Mouse (Mus musculus): ENCODE results near the gene Tmem132e. TPM values are rescaled to one million over a fixed set of nuclear protein-coding genes. Genes with fewer than 3 reads are reported as not detected.

The Tmem132e gene
- total and polyA plus RNA-seq, 2 experiments, result 1.4 to 2.1 TPM

DNA sequence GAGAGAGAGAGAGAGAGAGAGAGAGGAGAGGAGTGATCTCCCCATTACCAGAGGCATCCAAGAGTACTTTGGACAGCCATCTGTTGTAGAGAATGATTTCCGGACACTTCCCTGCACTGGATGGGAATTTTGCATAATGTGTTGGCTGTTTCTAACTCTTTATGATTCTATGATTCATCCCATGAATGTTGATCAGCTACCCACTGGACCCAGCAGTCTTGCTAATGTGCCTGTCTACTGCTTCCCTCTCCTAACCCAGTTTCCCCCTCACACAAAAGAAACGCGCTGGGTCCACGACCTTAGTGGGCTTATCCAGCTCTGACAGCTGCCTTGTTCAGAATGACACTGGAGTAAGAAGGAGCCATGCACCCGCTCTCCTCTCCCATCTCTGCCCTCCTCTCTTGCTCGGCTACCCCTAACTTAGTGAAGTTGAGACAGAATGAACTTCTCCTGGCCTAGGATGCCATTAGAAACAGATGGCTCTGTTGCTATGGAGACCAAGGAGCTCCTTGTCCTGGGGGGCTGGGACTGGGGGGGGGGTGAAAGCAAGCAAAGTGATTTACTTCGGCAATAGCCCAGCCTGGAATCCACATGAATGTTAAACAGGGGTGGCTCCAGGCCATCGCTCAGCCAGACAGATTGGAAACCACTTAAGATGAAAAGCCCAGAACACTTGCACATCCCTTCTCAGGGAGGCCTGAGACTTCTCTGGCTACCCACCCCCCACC, 98.8 kb downstream of the Tmem132e start:
- H3K27ac ChIP-seq (replicated peaks; ENCODE audit: insufficient read depth, low read depth, low read length), result no peak overlapping the region
- no peak overlapping the region for H3K9ac ChIP-seq (ENCODE audit: low read depth, low read length)
- no peak overlapping the region for H3K4me3 ChIP-seq (ENCODE audit: insufficient read depth, low read depth, low read length)
- H3K36me3 ChIP-seq (ENCODE audit: control insufficient read depth, insufficient read depth, low read length), result no peaks in the 10 kb centered on the region
- TF ChIP-seq CTCF (IDR thresholded peaks at IDR 0.05; ENCODE audit: low read depth, low read length) (no peak), POLR2A (IDR thresholded peaks at IDR 0.05; ENCODE audit: extremely low read depth, insufficient read depth, low read length) (no peak)
- WGBS, result 72% methylated on average over 8 of the region's 8 CpGs
- H3K79me2 ChIP-seq (ENCODE audit: control insufficient read depth, insufficient read depth, low read length), result no peaks in the 10 kb centered on the region
- no peaks in the 10 kb centered on the region for H3K27me3 ChIP-seq (ENCODE audit: control insufficient read depth, insufficient read depth, low read length)
- DNase-seq (ENCODE audit: extremely low read depth, low read depth, low spot score), result no peak
- no peaks in the 10 kb centered on the region for H3K4me1 ChIP-seq (ENCODE audit: control insufficient read depth, insufficient read depth, low read length)

DNA sequence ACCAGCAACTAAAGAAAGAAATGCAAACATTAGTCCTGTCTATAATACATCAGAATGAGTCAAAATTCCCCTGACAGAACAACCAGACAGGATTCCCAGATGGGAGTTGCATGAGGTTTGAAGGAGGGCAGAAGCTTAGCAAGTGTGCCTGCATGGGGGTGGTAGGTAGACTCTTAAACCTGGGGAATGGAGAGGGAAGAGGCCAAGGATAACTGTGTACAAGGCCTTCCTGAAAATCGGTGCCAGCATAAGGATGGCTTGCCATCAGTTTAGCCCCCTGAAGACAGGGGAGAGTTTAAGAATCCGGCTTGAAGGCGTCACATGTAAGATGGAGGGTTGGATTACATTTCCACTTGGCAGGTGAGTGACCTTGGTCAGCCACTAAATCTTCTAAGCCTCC, 102.2 kb downstream of the Tmem132e start:
- 84% methylated on average over 3 of the region's 3 CpGs for WGBS
- H3K27ac ChIP-seq (replicated peaks; ENCODE audit: insufficient read depth, low read depth, low read length), result no peak overlapping the region
- H3K9ac ChIP-seq (ENCODE audit: low read depth, low read length), result no peak overlapping the region
- no peaks in the 10 kb centered on the region for H3K36me3 ChIP-seq (ENCODE audit: control insufficient read depth, insufficient read depth, low read length)
- H3K27me3 ChIP-seq (ENCODE audit: control insufficient read depth, insufficient read depth, low read length), result peaks cover 2% of the 10 kb centered on the region; the same call in 1 of the 2 replicates
- no peak for TF ChIP-seq POLR2A (IDR thresholded peaks at IDR 0.05; ENCODE audit: extremely low read depth, insufficient read depth, low read length)
- TF ChIP-seq CTCF (IDR thresholded peaks at IDR 0.05; ENCODE audit: low read depth, low read length), result no peak
- no peaks in the 10 kb centered on the region for H3K79me2 ChIP-seq (ENCODE audit: control insufficient read depth, insufficient read depth, low read length)
- DNase-seq (ENCODE audit: extremely low read depth, low read depth, low spot score), result no peak
- H3K4me1 ChIP-seq (ENCODE audit: control insufficient read depth, insufficient read depth, low read length), result no peaks in the 10 kb centered on the region
- no peak overlapping the region for H3K4me3 ChIP-seq (ENCODE audit: insufficient read depth, low read depth, low read length)

Other genes with a start within 250 kb of the Tmem132e start
- 1.1 TPM in 1 of 2 replicates, not detected in the other for gene Ccl1, start 83.2 kb upstream of the Tmem132e start, total RNA-seq (2014; rRNA removed)
- gene Ccl1, start 83.2 kb upstream of the Tmem132e start, polyA plus RNA-seq (2012; rRNA removed), result not detected in 2 replicates

Measured in liver, adult 2 months (tissue).